ENCODE assay signal across 9 mouse cellular contexts in genomic region chr4:127419062-127419785, GRCm38 (mm10).
DNase-seq lines count a peak whose midpoint lies in the region; ATAC-seq and TF ChIP-seq lines count a peak whose summit lies in the region.
"Had no signal": no experiment of that assay in that cellular context is flagged by ENCODE, and none has a peak within 500 bp of the region (broad histone marks: within the 10 kb centered on the region; RNA-seq: fewer than 3 reads in every experiment).

No protein-coding gene starts in this region.

- TF ChIP-seq CTCF in heart, postnatal 0 days (IDR thresholded peaks at IDR 0.05; ENCODE audit: low read depth): no peak

- no peak overlapping the region for H3K9ac ChIP-seq in heart, postnatal 0 days (replicated peaks; ENCODE audit: low read depth, low read length)
- H3K9ac ChIP-seq: liver, embryonic 14.5 days had no signal

- no peak for TF ChIP-seq EP300 in heart, postnatal 0 days (IDR thresholded peaks at IDR 0.05; ENCODE audit: low read depth)

- H3K4me2 ChIP-seq in heart, postnatal 0 days (ENCODE audit: low read depth, low read length): peak overlapping the region; percentile 41

- no peaks in the 10 kb centered on the region for H3K36me3 ChIP-seq in heart, postnatal 0 days (replicated peaks; ENCODE audit: control insufficient read depth, insufficient read depth, low read length)

- H3K27me3 ChIP-seq in heart, postnatal 0 days (ENCODE audit: control insufficient read depth, insufficient read depth, low read length): no peaks in the 10 kb centered on the region

- DNase-seq in ovary, adult 18-20 months (ENCODE audit: low spot score): peak; percentile 51
- no peak for DNase-seq in ovary, postnatal 10 days (ENCODE audit: low spot score)
- peak; percentile 97 to 98 for DNase-seq in cerebellum, postnatal 10 days
- DNase-seq in heart, postnatal 0 days (ENCODE audit: low spot score): peak; percentile 30
- DNase-seq in lung, postnatal 10 days: peak; percentile 62
- peak; percentile 58 for DNase-seq in testis, postnatal 10 days (ENCODE audit: low spot score)
- no peak for DNase-seq in thymus, postnatal 0 days (ENCODE audit: low spot score)
- no peak for DNase-seq in spleen, postnatal 10 days (ENCODE audit: low spot score in 2 of 2)

- peak overlapping the region; percentile 9; the same call in 1 of the 2 replicates for H3K27ac ChIP-seq in heart, postnatal 0 days (ENCODE audit: low read depth)
- H3K27ac ChIP-seq: liver, embryonic 14.5 days had no signal

- H3K9me3 ChIP-seq in heart, postnatal 0 days (replicated peaks; ENCODE audit: control insufficient read depth, low read length): no peaks in the 10 kb centered on the region

- no peaks in the 10 kb centered on the region for H3K4me1 ChIP-seq in heart, postnatal 0 days (ENCODE audit: control insufficient read depth, insufficient read depth)

- WGBS in heart, postnatal 0 days: 28% methylated on average over 22 of the region's 22 CpGs

- ATAC-seq in heart, postnatal 0 days (ENCODE audit: insufficient read depth, low read depth): peak; percentile 62; the same call in 1 of the 2 replicates

- H3K4me3 ChIP-seq in heart, postnatal 0 days (ENCODE audit: low read depth, low read length): no peak overlapping the region

Comparison
In these comparisons a context has a peak if more than half of its experiments do, and no peak if none do; other contexts are left out.
1. DNase-seq: peak in ovary, adult 18-20 months (single experiment), cerebellum, postnatal 10 days (2 of 2), heart, postnatal 0 days (single experiment), lung, postnatal 10 days (single experiment) and testis, postnatal 10 days (single experiment); none in ovary, postnatal 10 days (single experiment), thymus, postnatal 0 days (single experiment) and spleen, postnatal 10 days (0 of 2).